Mouse (Mus musculus): ENCODE measurements around the gene Arid1b.

DNA sequence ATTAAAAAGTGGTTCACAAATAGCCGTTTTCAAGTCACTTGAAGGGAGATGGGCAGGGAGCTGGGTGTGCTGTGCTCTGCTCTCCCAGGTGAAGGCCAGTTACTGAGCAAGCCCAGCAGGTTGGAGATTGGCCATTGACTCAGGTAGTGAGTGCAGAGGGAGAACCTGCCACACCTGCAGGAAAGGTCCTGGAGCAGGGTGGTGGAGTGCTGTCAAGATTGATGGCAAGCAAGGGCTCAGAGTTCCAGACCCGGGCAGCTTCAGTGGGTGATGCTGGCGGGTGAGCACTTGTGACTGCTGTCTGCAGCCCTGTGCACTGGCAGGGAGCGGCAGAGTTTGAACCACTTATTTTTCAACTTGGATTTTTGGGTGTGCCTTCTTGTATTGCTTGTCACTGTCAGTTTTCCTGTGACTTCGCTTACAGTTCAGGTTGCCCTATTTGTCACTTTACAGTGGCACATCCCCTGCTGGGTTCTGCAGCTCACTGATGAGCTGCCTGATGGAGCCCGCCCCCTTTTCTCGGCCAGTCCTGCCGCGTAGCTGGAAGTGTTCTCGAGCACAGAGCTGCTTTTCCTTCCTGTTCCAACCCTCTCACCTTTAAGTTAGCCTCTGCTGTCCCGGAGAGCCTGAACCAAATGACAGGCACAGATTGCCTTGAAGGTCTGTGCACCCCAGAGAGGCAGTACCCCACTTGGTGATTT is 27.3 kb downstream of the Arid1b start:
- TF ChIP-seq TAL1 (IDR thresholded peaks at IDR 0.05; ENCODE audit: low read length) = no peak
- TF ChIP-seq GATA1 (IDR thresholded peaks at IDR 0.05; ENCODE audit: low read length) = no peak
